Mouse (Mus musculus): ENCODE results near the gene Mtrr.

DNA sequence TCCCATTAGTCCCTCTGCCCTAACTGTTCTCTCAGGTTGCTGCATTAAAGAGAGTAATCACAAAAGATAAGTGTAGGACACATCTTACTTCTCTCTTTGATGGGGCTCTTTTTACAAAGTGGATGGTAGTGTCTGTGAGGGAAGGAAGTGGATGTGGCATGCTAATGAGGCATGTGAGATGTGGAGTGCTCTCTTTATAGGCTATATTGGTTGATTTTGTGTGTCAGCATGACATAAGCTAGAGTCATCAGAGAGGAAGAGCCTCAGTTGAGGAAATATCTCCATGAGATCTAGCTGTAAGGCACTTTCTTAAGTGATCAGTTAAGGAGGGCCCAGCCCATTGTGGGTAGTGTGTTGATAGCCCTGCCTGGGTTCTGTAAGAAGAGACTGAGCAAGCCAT, 6.4 kb upstream of the Mtrr start:
- no peak for TF ChIP-seq CTCF (IDR thresholded peaks at IDR 0.05; ENCODE audit: insufficient read depth, low read depth, low read length)
- no peak for TF ChIP-seq POLR2A (IDR thresholded peaks at IDR 0.05; ENCODE audit: insufficient read depth, low read depth, low read length)

All from olfactory bulb, adult 2 months (tissue).